Mouse (Mus musculus): ENCODE measurements at regions not wholly inside any gene's neighbourhood (a gene's known extent, or its start where the extent isn't known, plus 50 kb on each side); places are given as distances from the start of the nearest gene placed in this dataset.

DNA sequence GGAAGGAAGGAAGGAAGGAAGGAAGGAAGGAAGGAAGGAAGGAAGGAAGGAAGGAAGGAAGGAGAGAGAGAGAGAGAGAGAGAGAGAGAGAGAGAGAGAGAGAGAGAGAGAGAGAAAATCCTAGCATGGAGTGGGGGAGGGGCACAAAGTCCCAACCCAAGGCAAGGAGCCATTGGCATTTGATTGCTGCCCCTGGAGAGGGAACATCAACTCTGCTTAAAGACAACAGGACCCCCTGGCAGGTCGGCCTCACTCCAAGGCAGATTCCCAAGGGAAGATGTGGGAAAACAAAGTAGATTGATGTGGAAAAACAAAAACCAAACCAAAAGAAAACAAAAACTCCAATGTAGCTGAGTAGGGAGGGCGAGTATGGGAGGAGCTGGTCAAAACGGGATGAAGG is 49.9 kb upstream of the Fzd10 start:
- no peak for DNase-seq (ENCODE audit: low spot score in 2 of 2)
- Histone ChIP-seq H3K4me3 (no peak overlapping the region), H3K27ac (no peak overlapping the region)
- TF ChIP-seq CTCF (conservative IDR thresholded peaks at IDR 0.05): no peak

DNA sequence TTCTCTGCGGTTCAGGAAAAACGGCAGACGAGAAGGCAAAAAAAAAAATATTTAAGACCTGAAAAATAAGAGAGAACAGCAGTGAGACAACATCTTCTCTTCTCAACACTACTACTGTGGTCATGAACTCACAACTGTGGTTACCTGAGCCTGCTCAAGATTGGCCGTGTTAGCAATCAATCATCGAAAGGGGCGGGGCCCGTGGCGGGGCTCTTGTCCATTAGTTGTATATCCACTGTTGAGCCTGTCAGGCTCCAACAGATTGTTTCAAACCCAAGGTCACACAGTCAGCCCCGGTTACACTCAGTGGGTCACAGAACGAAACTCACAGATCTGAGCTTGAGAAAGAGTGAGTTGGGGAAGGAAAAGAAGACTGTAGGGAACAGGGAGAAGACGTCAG is 50.8 kb upstream of the Fzd10 start:
- DNase-seq (ENCODE audit: low spot score in 2 of 2): no peak
- no peak for TF ChIP-seq CTCF (conservative IDR thresholded peaks at IDR 0.05)
- H3K4me3 ChIP-seq: no peak overlapping the region
- H3K27ac ChIP-seq: no peak overlapping the region

DNA sequence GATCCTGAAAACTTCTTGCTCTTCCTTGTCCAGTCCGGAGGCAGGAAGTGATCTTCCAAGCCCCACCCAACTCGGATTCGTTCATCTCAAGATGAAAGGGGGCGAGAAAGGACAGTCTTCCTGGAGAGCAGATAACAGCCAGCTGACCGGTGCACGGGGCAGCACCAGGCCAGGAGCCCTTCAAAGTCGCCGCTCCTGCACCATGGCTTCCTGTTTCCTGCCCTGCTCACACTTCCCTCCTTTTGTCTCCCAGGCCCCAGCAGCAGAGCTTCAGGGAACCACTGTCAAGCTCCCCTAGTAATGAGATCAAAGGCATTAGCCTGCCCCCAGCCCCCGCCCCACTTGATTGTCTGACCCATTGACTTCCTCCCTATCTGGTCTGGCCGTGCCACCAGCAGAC is 58.6 kb upstream of the Fzd10 start:
- DNase-seq (ENCODE audit: low spot score in 2 of 2): no peak
- H3K27ac ChIP-seq: no peak overlapping the region
- no peak for TF ChIP-seq CTCF (conservative IDR thresholded peaks at IDR 0.05)
- H3K4me3 ChIP-seq: no peak overlapping the region

DNA sequence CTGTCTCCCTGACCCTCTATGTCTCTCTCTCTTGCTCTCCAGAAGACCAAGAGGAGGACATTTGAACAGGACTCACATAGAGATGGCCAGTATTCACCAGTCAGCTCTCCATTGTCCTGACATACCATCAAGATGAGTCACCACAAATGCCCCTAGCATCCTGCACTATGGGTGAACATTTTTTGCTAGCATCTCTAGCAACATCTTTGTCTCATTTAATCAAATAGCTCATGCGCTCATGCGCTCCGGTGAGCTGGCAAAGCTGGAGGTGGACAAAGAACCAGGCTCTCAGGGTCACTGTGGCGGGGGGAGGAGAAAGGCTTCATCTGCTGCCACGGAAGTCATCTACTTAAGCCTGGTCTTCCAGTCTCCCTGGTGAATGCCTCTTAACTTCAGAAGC is 62.0 kb upstream of the Fzd10 start:
- no peak overlapping the region for H3K27ac ChIP-seq
- H3K4me3 ChIP-seq: no peak overlapping the region
- TF ChIP-seq CTCF (conservative IDR thresholded peaks at IDR 0.05): no peak
- no peak for DNase-seq (ENCODE audit: low spot score in 2 of 2)

DNA sequence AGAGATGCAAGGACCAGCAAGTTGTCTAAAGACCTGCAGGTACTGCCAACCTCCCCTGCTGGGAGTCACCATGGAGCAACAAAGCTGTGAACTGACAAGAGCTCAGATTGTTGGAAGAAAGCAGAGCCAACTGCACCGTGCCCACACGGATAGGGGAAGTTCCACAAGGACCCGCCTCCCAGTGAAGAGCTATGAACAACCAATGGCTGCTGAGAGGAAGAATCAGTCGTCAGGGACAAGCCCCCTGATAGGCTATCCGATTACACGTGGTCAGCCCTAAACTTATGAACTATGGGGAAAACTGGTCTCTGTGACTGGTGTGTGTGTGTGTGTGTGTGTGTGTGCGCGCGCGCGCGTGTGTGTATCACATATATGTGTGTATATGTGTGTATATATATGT is 63.4 kb upstream of the Fzd10 start:
- H3K27ac ChIP-seq: no peak overlapping the region
- H3K4me3 ChIP-seq: no peak overlapping the region
- DNase-seq (ENCODE audit: low spot score in 2 of 2): no peak
- no peak for TF ChIP-seq CTCF (conservative IDR thresholded peaks at IDR 0.05)

DNA sequence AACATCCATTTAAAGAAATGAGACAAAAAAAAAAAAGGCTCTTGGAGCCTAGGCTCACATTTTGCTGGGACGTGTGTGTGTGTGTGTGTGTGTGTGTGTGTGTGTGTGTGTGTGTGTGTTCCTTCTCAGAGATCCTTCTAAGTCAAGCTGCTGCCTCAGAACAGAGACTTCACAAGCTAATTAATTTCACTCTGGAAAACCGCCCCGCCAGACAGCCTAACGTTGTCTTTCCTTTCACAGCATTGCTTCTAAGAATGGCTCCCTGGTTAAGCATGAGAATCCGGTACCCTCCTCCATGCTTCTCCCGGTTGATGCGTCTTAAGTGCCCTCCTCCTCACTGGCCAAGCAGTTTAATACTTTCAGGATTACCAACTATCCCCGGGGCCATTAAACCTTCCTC is 64.3 kb upstream of the Fzd10 start:
- no peak overlapping the region for H3K27ac ChIP-seq
- DNase-seq (ENCODE audit: low spot score in 2 of 2): peak in 1 of 2 experiments; percentile 19
- TF ChIP-seq CTCF (conservative IDR thresholded peaks at IDR 0.05): no peak
- H3K4me3 ChIP-seq: no peak overlapping the region

DNA sequence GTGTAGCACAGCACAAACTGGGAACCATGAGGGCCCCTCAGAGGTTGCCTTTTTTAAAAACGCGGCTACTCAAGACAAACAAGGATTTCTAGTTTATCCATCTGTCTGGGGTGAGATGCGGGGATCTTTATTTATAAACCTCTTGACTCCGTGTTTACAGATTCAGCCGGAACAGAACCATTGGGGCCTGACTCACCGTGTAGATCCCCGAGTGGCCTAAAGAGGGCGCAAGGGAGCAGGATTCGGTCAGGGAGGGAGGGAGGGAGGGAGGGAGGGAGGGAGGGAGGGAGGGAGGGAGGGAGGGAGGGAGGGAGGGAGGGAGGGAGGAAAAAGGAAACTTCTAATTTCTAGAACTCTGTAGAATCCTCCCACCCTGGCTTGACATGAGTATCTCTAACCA is 73.4 kb upstream of the Fzd10 start:
- peak; percentile 61 for TF ChIP-seq CTCF (conservative IDR thresholded peaks at IDR 0.05)
- Histone ChIP-seq H3K27ac (no peak overlapping the region), H3K4me3 (no peak overlapping the region)
- DNase-seq (ENCODE audit: low spot score in 2 of 2): peak in 1 of 2 experiments; percentile 54

DNA sequence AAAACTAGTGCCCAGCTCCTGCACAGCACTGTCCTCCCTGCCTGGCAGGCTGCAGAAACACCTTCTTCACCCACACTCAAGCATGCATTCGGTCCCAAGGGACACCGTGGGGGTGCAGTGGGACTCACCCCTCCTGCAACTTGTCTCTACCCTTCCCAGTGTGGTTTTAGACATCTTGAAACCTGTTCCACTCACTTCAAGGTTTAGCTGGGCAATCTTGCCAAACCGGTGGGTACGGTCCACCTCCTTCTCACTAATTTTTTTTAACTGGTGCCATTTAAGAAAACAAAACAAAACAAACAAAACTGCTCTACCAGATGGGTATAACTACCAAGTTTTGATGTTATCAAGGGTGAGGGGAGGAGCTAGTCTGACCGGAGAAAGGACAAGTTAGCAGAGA is 74.2 kb upstream of the Fzd10 start:
- Histone ChIP-seq H3K27ac (no peak overlapping the region), H3K4me3 (no peak overlapping the region)
- DNase-seq (ENCODE audit: low spot score in 2 of 2): no peak
- no peak for TF ChIP-seq CTCF (conservative IDR thresholded peaks at IDR 0.05)

DNA sequence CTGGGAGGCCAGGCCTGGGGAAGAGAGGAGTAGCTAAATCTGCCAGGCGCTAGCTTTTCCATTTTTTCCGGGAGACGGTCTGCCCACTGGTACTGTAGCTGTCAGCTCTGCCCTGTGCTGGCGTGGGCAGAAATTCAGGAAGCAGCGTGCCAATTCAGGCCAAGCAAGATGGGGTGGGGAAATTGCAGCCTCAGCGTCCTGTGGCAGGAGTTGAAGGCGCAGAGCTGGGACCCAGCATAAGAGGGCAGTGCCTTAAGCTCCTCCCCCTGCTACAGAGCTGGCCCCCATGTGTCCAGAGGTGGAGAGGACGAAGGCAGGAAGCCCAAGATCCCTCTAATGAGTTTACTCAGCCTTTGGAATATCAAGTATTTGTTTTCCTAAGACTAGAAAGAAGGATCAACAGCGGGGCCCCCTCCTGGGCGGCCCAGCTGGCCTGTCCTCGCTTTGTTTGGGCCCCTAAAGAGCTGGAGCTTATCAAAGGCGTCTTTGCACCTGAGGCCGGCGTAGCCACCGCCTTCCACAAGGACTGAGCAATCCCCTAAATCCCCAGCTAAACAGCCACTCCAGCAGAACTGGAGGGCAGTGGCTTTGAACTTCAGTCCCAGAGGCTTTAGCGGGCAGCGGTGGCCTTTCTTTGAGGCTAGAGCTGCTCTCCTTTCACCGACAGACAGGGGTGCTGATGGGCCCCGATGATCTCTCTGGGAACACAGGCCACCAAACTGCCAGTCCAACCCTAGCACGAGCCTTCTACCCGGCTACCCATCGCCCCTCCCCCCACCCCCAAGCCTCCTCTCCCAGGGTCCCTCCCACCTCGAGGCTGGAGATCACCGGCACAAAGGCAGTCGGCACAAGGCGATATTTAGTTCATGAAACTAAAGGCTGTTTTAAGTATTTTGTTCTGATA is 76.0 kb upstream of the Fzd10 start:
- no peak for TF ChIP-seq CTCF (conservative IDR thresholded peaks at IDR 0.05)
- no peak for DNase-seq (ENCODE audit: low spot score in 2 of 2)
- Histone ChIP-seq H3K27ac (no peak overlapping the region), H3K4me3 (no peak overlapping the region)

DNA sequence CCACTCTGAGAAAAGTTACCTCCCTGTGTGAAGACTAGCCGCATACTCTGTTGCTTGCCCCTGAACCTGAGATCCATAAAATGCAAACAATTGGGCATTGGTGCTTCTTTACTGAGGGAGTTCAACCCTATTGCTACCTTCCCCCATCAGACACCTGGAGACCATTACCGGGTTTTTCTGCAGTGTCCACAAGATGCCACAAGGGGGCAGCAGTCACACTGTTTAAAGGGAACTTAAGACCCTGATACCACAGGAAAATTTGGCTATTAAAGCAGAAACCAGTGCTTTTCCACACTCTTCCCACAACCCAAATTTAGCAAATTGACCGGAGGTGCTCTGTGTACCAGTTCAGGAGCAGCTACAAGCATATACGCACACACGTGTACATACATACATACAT is 78.0 kb upstream of the Fzd10 start:
- no peak overlapping the region for H3K4me3 ChIP-seq

DNA sequence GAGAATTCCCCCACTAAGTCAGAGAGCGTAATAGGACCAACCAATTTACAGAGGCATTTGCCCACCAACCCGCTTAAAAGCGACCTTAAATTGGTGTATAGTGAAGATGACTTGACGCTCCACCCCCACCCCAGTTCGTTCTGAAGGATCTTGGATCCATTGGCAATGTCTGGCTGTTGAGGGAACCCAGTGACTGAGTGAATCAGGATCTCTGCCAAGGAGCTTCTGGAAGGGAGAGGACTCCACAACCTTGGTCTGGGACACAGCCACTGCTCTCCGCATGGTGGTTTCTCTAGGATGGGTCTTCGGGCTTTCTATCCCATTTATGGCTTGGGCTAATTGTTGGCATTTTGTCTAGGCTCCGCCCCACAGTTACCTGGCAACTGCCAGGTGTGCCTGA is 83.3 kb upstream of the Fzd10 start:
- no peak for TF ChIP-seq CTCF (conservative IDR thresholded peaks at IDR 0.05)
- H3K27ac ChIP-seq: no peak overlapping the region
- no peak overlapping the region for H3K4me3 ChIP-seq
- DNase-seq (ENCODE audit: low spot score in 2 of 2): no peak

More for the DNA sequence above, 78.0 kb upstream of the Fzd10 start:
- peak in 1 of 2 experiments; percentile 70 for DNase-seq (ENCODE audit: low spot score in 2 of 2)
- H3K27ac ChIP-seq: no peak overlapping the region
- TF ChIP-seq CTCF (conservative IDR thresholded peaks at IDR 0.05): peak; percentile 84

DNA sequence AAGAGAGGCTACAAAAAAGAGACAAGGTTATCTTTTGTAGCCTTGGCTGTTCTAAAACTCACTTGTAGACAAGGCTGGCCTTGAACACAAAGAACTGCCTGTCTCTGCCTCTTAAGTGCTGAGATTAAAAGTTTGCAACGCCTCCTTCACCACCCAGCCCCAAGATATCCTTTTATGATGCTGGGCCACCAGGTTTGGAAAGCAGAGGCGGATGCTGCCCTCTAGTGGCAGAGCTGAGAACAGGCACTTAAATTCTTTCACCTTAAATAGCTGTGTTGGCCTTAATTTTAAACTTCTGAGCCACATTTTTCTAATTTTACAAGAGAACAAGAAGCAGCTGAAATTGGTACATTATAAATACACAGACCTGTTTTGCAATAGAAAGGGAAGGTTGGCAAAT is 82.5 kb upstream of the Tmem132d start:
- no peak for DNase-seq (ENCODE audit: low spot score in 2 of 2)
- no peak overlapping the region for H3K4me3 ChIP-seq
- no peak overlapping the region for H3K27ac ChIP-seq
- peak; percentile 98 for TF ChIP-seq CTCF (conservative IDR thresholded peaks at IDR 0.05)

DNA sequence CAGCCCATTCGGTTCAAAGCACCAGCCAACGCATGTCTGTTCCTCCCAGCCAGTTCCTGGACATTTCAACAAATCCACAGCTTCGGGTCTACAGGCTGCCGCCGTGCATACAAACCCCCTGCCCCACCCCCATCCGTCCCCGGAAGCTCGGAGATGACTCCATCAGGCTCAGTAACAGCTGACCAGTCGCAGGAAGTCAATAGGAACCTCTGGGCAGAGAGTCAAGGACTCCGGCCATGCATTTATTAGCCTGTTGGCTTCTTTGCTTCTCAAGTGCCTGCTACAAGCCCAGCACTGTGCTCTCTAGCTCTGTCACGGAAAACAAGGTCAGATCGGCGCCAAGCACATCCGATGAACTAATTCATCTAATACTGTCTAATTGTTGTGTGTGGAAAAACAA is 80.4 kb upstream of the Tmem132d start:
- DNase-seq (ENCODE audit: low spot score in 2 of 2): peak; percentile 43 to 79
- H3K4me3 ChIP-seq: no peak overlapping the region
- TF ChIP-seq CTCF (conservative IDR thresholded peaks at IDR 0.05): no peak
- H3K27ac ChIP-seq: peak overlapping the region; percentile 43; the same call in 1 of the 2 replicates

DNA sequence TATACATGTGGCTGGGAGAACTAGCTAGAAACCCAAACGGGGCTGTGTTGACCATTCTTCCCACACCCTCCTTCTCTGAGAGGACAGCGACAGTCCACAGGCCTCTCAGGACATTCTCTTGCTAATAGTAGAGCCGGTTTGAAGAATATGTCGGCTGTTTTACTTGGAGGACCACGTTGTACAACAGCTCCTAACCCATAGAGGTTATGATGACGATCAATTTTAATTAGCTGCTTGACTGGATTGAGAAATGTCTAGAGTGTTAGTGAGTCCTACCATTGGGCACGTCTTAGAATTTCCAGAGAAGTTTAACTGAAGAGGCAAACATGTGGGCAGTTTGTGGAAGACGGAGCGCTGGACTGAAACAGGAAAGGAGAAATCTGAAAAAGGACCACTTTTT is 79.7 kb upstream of the Tmem132d start:
- no peak for TF ChIP-seq CTCF (conservative IDR thresholded peaks at IDR 0.05)
- Histone ChIP-seq H3K27ac (0 out of 2 replicates have a peak overlapping the region, but pooled peaks have one; percentile 7), H3K4me3 (no peak overlapping the region)
- DNase-seq (ENCODE audit: low spot score in 2 of 2): no peak
